Mouse (Mus musculus) myocyte (in vitro differentiated cells): ENCODE results near the gene Sphk2.
A peak's percentile ranks its signal among the peaks of the same experiment; 100 is the strongest.

Experiments used
- MAX ChIP-seq: IDR thresholded peaks from one replicate; pipeline ENCODE4 v1.6.1; 2011; ENCODE audit warnings: low read depth, mild to moderate bottlenecking, control low read depth
- POLR2A ChIP-seq: IDR thresholded peaks from one replicate; pipeline ENCODE4 v1.6.1; 2011; ENCODE audit warnings: low read depth, mild to moderate bottlenecking, control low read depth, moderate library complexity; ENCODE audit not compliant: insufficient read length
- POLR2AphosphoS2 ChIP-seq: IDR thresholded peaks from one replicate; pipeline ENCODE4 v1.6.1; 2011; ENCODE audit warnings: low read depth, control low read depth; ENCODE audit not compliant: insufficient read length
- SRF ChIP-seq: IDR thresholded peaks from one replicate; pipeline ENCODE4 v1.6.1; 2011; ENCODE audit warnings: low read depth; ENCODE audit not compliant: control insufficient read depth, insufficient read length
- TCF3 ChIP-seq: IDR thresholded peaks from one replicate; pipeline ENCODE4 v1.6.1; 2011; ENCODE audit warnings: low read depth, control low read depth; ENCODE audit not compliant: insufficient read length
- USF1 ChIP-seq: IDR thresholded peaks from one replicate; pipeline ENCODE4 v1.6.1; 2011; ENCODE audit warnings: low read depth, mild to moderate bottlenecking, control low read depth, moderate library complexity

GRCm38 (mm10) chr7:45717918-45718297 lies at the start of gene Sphk2:
- TF ChIP-seq POLR2A, result peak; percentile 96
- TF ChIP-seq USF1, result peak; percentile 77
- TF ChIP-seq TCF3, result no peak
- peak; percentile 11 for TF ChIP-seq MAX
- TF ChIP-seq POLR2AphosphoS2, result peak; percentile 99
- TF ChIP-seq SRF, result peak; percentile 85
